Mouse (Mus musculus): ENCODE measurements around the gene Sptbn4. TPM values are rescaled to one million over a fixed set of nuclear protein-coding genes. Genes with fewer than 3 reads are reported as not detected.

Sptbn4 gene
- total RNA-seq, 2 experiments from 2014 or later, result 89.6 to 105 TPM

DNA sequence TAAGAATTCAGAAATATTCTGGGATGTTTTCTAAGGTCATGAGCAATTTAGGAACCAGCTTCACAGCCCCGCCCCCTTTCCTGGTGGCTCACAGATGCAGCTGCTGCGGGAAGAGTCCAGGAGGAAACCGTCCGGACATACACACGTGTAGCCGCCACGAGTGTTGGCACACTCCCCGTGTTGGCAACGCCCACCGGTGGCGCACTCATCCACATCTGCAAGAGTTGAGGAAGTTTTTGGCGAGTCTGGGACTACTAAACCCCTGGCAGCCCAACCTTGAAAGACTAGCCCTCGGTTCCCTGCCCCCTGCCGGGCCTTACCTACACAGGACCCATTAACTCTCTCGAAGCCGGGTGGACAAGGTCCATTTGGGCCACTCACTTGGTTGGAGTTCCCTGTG lies 118.8 kb downstream of the Sptbn4 start:
- DNase-seq (ENCODE audit: low spot score in 2 of 2), result no peak

GRCm38 (mm10) chr7:27328161-27328560 lies 119.3 kb downstream of the Sptbn4 start:
- DNase-seq (ENCODE audit: low spot score in 2 of 2), result no peak

- no peak for DNase-seq (ENCODE audit: low spot score in 2 of 2)
Observed at GRCm38 (mm10) chr7:27327500-27327899, 120.0 kb downstream of the Sptbn4 start.

DNA sequence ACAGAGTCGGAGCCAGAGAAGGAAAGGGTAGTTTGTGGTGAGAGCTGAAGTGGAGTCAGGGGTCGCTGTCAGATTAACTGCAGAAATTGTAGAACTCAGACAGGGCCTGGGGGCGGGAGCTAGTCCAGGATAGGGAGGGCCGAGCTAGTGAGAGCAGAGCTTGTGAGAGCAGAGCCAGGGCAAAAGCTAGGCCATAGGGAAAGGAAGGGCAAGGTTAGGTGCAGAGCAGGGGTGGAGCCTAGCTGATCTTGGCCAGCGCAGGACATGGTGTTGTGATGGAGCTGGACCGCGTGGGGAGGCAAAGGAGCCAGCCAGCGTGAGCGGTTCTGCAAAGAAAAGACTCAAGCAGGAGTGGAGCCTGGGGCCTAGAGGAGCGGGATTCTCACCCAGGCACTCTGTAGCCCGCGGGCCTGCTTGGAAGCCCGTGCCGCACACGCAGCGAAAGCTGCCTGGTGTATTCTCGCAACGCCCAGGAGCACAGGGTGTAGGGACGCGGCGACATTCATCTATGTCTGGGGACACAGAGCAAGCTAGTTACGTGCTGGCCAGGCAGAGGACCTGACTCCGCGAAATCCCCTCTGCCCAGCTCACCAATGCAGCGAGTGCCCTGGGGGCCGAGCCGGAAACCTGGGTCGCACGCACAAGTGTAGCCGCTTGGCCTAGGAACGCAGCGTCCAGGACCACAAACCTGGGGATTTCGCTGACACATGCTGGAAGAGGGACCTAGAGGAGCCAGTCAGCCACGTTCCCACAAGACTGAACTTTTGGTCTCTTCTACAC lies 121.2 kb downstream of the Sptbn4 start:
- no peak for DNase-seq (ENCODE audit: low spot score in 2 of 2)

DNA sequence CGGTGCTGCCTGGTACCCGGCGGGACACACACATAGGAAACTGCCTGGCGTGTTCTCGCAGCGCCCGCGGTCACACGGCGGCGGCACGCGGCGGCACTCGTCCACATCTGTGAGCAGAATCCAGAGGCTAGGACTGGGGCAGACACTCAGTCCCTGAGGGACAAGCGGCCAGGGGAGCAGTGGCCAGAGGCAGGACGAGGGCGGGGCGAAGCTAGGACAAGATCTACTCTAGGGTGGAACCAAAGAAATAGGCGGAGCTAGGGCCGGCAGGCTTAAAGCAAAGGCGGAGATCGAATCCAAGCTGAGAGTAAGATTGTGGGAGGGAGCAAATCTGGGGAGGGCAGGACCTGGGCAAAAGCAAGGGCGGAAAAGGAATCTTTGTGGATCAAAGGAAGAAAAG lies 121.8 kb downstream of the Sptbn4 start:
- no peak for DNase-seq (ENCODE audit: low spot score in 2 of 2)

DNA sequence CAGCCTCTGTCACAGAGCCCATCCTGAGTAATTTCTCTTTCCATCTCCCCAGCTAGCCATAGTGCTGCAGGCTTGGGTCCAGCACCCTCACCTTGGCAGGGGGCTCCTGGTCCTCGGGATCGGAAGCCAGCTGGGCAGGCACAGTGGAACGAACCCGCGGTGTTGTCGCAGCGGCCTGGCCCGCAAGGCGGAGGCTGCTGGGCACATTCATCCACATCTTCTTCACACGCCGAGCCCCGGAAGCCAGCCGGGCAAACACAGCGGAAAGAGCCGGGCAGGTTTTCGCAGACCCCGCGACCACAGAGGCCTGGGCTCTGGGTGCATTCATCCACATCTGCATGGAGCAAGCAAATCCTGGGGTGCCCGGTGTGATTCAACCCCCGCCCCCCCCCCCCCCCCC lies 122.6 kb downstream of the Sptbn4 start:
- DNase-seq (ENCODE audit: low spot score in 2 of 2), result no peak

DNA sequence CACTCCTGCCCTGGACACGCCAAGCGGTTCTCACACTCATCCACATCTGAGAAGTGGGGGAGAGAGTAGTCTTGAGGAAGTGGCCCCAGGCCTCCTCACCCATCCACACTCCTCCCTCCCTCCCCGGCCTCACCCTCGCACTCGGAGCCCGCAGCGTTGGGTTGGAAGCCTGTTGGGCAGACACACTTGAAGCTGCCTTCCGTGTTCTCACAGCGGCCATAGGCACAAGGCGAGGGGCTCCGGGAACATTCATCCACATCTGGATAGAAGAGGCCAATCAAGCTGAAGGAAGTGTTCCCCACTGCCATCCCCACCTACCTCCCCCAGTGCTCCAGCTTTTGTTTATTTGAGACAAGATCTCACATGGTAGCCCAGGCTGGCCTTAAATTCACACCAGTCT lies 123.3 kb downstream of the Sptbn4 start:
- DNase-seq (ENCODE audit: low spot score in 2 of 2), result no peak

- DNase-seq (ENCODE audit: low spot score in 2 of 2), result no peak
Observed at GRCm38 (mm10) chr7:27323001-27323400, 124.5 kb downstream of the Sptbn4 start.

GRCm38 (mm10) chr7:27322291-27322690 lies 125.2 kb downstream of the Sptbn4 start:
- DNase-seq (ENCODE audit: low spot score in 2 of 2), result no peak

DNA sequence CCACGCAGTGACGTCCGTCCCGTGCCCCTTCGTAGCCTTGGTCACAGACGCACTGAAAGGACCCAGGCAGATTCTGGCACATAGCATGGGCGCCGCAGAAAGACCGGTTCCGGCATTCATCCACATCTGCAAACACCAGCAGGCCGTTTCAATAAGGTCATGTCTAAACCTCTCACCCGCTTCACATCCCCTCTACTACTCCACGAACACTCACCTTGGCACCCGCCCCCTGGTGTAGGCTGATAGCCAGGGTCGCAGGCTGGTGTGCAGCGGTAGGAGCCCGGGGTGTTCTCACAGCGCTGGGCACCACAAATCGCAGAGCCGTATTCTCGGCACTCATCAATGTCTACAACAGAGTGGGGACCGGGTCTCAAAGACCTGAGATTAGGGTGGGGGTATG lies 128.1 kb downstream of the Sptbn4 start:
- no peak for DNase-seq (ENCODE audit: low spot score in 2 of 2)

- peak; percentile 59 to 67 for DNase-seq (ENCODE audit: low spot score in 2 of 2)
Observed at GRCm38 (mm10) chr7:27315958-27316357, 131.5 kb downstream of the Sptbn4 start.

DNA sequence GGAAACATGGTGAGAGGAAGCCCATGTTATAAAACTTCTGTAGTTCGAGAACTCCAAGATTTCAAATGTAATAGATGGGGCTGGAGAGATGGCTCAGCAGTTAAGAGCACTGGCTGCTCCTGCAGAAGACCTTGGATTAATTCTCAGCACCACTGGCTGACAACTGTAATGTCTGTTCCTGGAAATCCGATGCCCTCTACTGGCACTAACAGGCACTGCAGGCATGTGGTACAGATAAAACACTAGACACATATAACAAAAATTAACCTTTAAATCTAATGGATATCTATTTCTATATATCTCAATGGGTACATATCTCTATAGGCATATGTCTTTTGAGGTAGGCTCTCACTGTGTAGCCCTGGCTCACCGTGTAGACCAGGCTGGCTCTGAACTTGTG lies 133.1 kb downstream of the Sptbn4 start:
- no peak for DNase-seq (ENCODE audit: low spot score in 2 of 2)

DNA sequence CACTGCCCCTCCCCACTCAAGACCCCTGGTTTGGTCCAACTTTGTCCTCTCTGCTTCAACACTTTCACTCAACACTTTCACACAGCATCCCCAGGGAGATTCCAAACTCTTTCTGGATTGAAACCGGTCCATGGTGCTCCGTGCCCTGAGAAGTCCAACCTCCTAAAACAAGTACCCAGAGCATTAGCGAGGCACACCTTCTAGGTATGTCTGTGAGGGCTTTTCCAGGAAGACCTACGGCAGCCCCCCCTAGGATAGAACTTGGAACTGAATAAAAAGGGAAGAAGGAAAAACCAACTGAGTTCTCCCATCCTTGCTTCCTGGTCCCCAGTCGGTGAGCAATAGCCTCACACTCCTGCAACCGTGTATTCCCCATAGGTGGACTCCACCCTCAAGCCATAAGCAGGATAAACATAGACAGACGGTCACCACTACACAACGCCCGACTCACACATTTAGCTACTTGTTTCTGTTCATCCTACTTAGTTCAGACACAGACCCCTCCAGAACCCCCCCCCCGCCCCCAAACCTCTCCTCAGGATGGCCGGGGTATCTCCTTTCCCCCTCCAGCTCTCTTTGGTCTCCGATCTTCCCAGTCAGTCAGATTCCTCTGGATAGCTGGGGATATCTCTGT lies 135.7 kb downstream of the Sptbn4 start:
- no peak for DNase-seq (ENCODE audit: low spot score in 2 of 2)

- DNase-seq (ENCODE audit: low spot score in 2 of 2), result no peak
Observed at GRCm38 (mm10) chr7:27310996-27311535, 136.4 kb downstream of the Sptbn4 start.

DNA sequence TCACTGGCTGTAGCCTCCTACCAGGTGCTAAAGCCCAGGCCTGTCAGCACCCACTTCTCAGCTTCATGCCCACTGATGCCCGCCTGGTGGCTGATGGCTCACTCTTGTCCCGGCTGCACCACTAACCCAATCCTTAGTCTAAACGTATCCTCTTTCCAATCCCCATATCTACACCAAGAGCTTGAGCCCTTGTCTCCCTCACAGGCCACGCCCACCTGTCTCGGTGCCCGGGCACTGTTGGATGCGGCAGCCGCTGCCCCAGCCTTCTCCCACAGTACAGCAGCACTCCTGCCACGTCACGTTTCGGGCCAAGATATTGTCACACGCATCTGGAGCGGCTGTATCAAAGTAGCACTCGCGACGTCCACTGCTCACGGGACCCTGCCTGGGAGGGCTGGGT lies 137.2 kb downstream of the Sptbn4 start:
- DNase-seq (ENCODE audit: low spot score in 2 of 2), result peak; percentile 61 to 69

DNA sequence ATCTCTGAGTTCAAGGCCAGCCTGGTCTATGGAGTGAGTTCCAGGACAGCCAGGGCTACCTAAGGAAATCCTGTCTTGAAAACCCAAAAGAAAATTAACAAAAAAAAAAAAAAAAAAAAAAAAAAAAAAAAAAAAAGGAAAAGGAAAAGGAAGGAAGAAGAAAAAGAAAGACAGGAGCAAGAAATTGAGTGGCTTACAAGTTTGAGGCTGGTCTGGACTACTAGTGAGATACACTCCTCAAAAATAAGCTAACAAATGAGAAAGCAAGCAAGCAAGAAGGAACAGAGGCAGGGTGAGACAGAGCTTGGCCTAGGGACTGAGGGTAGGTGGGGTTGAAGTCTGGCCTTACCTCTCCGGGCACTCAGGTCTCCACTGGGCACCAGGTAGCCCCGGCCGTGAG lies 137.7 kb downstream of the Sptbn4 start:
- DNase-seq (ENCODE audit: low spot score in 2 of 2), result no peak

DNA sequence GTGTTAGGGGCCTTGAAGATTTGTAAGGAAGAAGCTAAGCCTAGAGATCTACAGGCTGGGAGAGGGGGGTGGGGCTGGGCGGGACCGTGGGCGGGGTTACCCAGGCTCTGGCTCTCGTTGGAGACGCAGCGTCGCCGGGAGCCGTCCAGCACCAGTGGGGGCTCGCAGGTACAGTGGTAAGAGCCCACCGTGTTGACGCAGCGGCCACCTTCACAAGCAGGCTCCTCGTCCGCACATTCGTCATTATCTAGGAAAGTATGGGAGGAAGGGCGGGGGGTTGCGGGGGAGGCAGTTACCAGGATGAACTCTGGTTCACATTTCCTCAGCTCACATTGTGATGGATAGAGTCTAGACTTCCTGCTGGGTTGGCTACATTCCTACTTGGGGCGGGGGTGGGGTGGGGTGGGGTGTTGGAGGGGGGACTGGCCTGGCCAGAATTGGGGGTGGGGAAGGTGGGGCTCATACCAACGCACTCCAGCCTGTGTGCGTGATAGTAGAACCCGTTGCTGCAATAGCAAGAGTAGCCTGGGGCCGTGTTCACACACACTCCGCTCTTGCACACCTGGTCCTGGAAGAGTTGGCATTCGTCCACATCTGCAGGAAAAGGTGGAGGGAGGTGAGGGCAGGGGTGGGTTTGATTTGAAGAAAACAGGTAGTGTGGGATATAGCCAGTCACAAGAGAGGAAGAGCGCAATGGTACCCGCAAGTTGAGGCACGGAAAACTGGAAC lies 138.5 kb downstream of the Sptbn4 start:
- DNase-seq (ENCODE audit: low spot score in 2 of 2), result no peak

DNA sequence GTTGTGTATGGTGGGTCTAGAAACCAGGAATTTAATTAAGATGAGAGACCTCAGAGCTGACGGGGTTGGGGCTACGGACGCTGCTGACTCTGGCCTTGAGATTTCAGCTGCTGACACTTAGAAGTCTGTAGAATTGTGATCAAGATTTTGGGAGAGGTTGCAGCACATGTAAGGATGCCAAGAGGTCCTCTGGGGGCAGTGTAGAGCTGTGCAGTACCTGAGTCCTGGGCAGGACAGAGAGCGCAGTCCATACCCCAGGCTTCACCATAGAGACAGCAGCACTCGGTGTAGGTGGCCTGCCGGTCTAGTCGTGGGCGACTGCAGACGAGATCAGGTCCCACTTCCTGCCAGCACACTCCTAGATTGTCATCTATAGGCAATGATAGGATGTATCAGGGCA lies 139.9 kb downstream of the Sptbn4 start:
- DNase-seq (ENCODE audit: low spot score in 2 of 2), result no peak
